Mouse (Mus musculus) CD4-positive, CD25-positive, alpha-beta regulatory T cell, adult 9 weeks (primary cell): ENCODE data around the gene 1110059E24Rik. TPM values are rescaled to one million over a fixed set of nuclear protein-coding genes. Genes with fewer than 3 reads are reported as not detected.

Source experiments
- polyA plus RNA-seq: library from polyadenylated mRNA; unstranded; fragments of 100-300 nt; shearing (Covaris generic); gene quantifications from one replicate; pipeline ENCODE4 v1.2.1, GENCODE M21; 2017

1110059E24Rik gene
- polyA plus RNA-seq: 37.6 TPM

DNA sequence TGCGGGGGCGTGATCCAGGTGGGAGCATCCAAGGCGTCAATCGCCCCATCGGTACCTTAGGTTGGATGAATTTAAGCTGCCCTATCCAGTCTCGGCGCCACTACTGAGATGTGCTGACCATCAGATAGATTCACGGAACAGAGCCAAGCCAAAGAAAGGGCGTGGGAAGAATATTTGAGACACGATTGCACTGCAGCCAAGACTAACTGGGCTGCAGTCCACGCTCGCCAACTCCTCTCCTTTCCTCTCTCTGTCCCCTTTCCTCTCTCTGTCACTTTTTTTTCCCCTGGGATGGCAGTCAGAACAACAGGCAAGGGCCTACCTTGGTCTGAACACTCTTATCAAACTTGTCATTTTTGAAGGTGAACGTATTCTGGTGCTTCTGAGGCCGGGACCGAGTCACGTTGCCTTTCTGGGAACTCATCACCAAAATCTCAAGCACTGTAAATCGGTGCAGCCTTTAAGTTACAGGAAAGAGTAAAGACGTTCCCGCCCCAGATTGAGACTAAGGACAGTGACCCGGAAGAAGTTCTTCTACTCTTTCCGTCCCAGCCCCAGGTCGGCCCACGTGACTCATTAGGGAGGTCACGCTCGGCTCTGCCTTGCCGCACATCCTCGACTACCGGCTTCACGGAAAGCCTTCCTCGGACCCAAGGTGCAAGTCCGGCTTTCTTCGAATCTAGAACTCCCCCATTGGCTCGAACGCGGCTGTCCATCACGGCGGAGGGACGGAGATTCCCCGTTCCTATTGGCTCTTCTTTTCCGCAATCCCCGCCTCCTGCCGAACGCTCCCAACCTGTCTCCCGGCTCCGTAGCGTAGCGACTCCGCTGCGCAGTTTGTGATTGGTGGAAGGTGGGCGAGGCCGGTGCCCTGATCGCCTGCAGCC is at the start of gene 1110059E24Rik:
1110059E24Rik (minus strand) TSS at position 692 of the 887 bp plus-strand sequence.

GRCm38 (mm10) chr19:21653172-21653981 is 601 bp upstream of the 1110059E24Rik start, which contains the start of gene Abhd17b:
Gene Abhd17b (plus strand): TSS chr19:21653185.

Other genes with a start within 250 kb of the 1110059E24Rik start
- gene Gda, start 179.5 kb downstream of the 1110059E24Rik start, polyA plus RNA-seq: not detected
- gene Abhd17b, start 209 bp upstream of the 1110059E24Rik start, polyA plus RNA-seq: 4.5 TPM
- gene Cemip2, start 125.4 kb upstream of the 1110059E24Rik start, polyA plus RNA-seq: 4.4 TPM